In genomic region chr15:83250651-83251175, GRCm38 (mm10) we compare ENCODE assay signal across 8 mouse cellular contexts. TPM values are rescaled to one million over a fixed set of nuclear protein-coding genes. Genes with fewer than 3 reads are reported as not detected.
DNase-seq lines count a peak whose midpoint lies in the region; ATAC-seq lines count a peak whose summit lies in the region.

No protein-coding gene starts in this region.

- H3K4me1 ChIP-seq in brown adipose tissue, adult 24 weeks (ENCODE audit: control insufficient read depth, insufficient read depth, insufficient read length, low read length): no peaks in the 10 kb centered on the region
- peaks cover 9% of the 10 kb centered on the region; the same call in 1 of the 2 replicates for H3K4me1 ChIP-seq in hindbrain, embryonic 14.5 days (replicated peaks; ENCODE audit: control insufficient read depth, insufficient read depth, low read length)
- H3K4me1 ChIP-seq in midbrain, embryonic 10.5 days: peaks cover 18% of the 10 kb centered on the region

- no peak overlapping the region for H3K27ac ChIP-seq in brown adipose tissue, adult 24 weeks (replicated peaks; ENCODE audit: low read depth, low read length)
- H3K27ac ChIP-seq in hindbrain, embryonic 14.5 days: no peak overlapping the region
- peak overlapping the region; percentile 69; the same call in 1 of the 2 replicates for H3K27ac ChIP-seq in midbrain, embryonic 10.5 days (replicated peaks)

- peak; percentile 26 for DNase-seq in gastrocnemius, adult 18-20 months (ENCODE audit: low spot score)
- DNase-seq in gastrocnemius, adult 8-10 months (ENCODE audit: low spot score in 2 of 2): no peak
- DNase-seq in hindbrain, embryonic 14.5 days (ENCODE audit: low spot score): no peak
- peak; percentile 14 for DNase-seq in midbrain, embryonic 10.5 days (ENCODE audit: low spot score)
- no peak for DNase-seq in left cerebral cortex, postnatal 36 days (ENCODE audit: low spot score in 2 of 2)
- no peak for DNase-seq in cerebellum, adult 9-10 months

- H3K4me3 ChIP-seq in brown adipose tissue, adult 24 weeks (ENCODE audit: insufficient read depth, low read depth, low read length): peak overlapping the region; percentile 69
- H3K4me3 ChIP-seq in hindbrain, embryonic 14.5 days (replicated peaks; ENCODE audit: low read length): peak overlapping the region; percentile 45
- peak overlapping the region; percentile 69 for H3K4me3 ChIP-seq in midbrain, embryonic 10.5 days

- intact Hi-C loops in left cerebral cortex, postnatal 36 days (cut with DNase I): no loop called here

- no peak for ATAC-seq in hindbrain, embryonic 14.5 days (ENCODE audit: low FRiP score)
- no peak for ATAC-seq in megakaryocyte-erythroid progenitor cell, adult 5-6 weeks (replicated peaks; ENCODE audit: low FRiP score, low TSS enrichment, poor library complexity, severe bottlenecking)

- H3K9ac ChIP-seq in hindbrain, embryonic 14.5 days: peak overlapping the region; percentile 55

- H3K9me3 ChIP-seq in hindbrain, embryonic 14.5 days (ENCODE audit: control insufficient read depth, low read length): no peaks in the 10 kb centered on the region
- peaks cover 3% of the 10 kb centered on the region; the same call in 1 of the 2 replicates for H3K9me3 ChIP-seq in midbrain, embryonic 10.5 days (replicated peaks)

- peaks cover 36% of the 10 kb centered on the region for H3K27me3 ChIP-seq in hindbrain, embryonic 14.5 days (ENCODE audit: control insufficient read depth, insufficient read depth, low read length)
- peaks cover 43% of the 10 kb centered on the region for H3K27me3 ChIP-seq in midbrain, embryonic 10.5 days (ENCODE audit: low read depth, poor library complexity, severe bottlenecking)

- 2% methylated on average over 20 of the region's 20 CpGs for WGBS in hindbrain, embryonic 14.5 days
- WGBS in midbrain, embryonic 10.5 days: 1% methylated on average over 20 of the region's 20 CpGs

- H3K4me2 ChIP-seq in hindbrain, embryonic 14.5 days (replicated peaks): peak overlapping the region; percentile 90

- H3K36me3 ChIP-seq in hindbrain, embryonic 14.5 days (replicated peaks; ENCODE audit: control insufficient read depth, insufficient read depth): no peaks in the 10 kb centered on the region
- no peaks in the 10 kb centered on the region for H3K36me3 ChIP-seq in midbrain, embryonic 10.5 days

RNA-seq across cellular contexts. Expression of gene A4galt, which starts 0.9 kb away (rescaled TPM):
- 1 to 10 TPM; 3.0 to 3.3 TPM for total RNA-seq in gastrocnemius, adult 18-20 months (2021)
- 1 to 10 TPM; 1.0 to 2.3 (median 2.0) TPM for total RNA-seq in gastrocnemius, adult 8-10 months (2022)
- polyA plus RNA-seq in brown adipose tissue, adult 24 weeks (2012; ENCODE audit: insufficient read depth, insufficient read length, missing spikeins): 2.9 TPM in 2 replicates
- polyA plus RNA-seq in hindbrain, embryonic 14.5 days (2014; fragmentation: Nextera tagmentation; extraction: Ambion mirVana): 2.3 and 4.2 TPM in 2 replicates
- 0.75 and 1.7 TPM in 2 replicates for polyA plus RNA-seq in midbrain, embryonic 10.5 days (2016; fragmentation: Nextera tagmentation; extraction: Ambion mirVana)
- 1 to 10 TPM; 3.4 to 4.1 TPM for total RNA-seq in left cerebral cortex, postnatal 36 days (2021)
- total RNA-seq in megakaryocyte-erythroid progenitor cell, adult 5-6 weeks (2014; fragmentation: Nextera tagmentation): not detected in 2 replicates
- not detected in 2 replicates for total RNA-seq in megakaryocyte-erythroid progenitor cell, adult 5-6 weeks (2017)

Comparison
In these comparisons a context has a peak if more than half of its experiments do, and no peak if none do; other contexts are left out.
1. DNase-seq: peak in gastrocnemius, adult 18-20 months (single experiment) and midbrain, embryonic 10.5 days (single experiment); none in gastrocnemius, adult 8-10 months (0 of 2), hindbrain, embryonic 14.5 days (single experiment), left cerebral cortex, postnatal 36 days (0 of 2) and cerebellum, adult 9-10 months (single experiment).
2. Peak in every context shown above with its lines, with median percentiles within 50 percentile points of each other: H3K4me3 ChIP-seq.